Mouse (Mus musculus): ENCODE results near the gene Fam178b.

Fam178b gene

GRCm38 (mm10) chr1:36588476-36589450, 94.2 kb downstream of the Fam178b start:
- no peak for DNase-seq (ENCODE audit: low spot score)

GRCm38 (mm10) chr1:36587860-36588259, 95.1 kb downstream of the Fam178b start:
- DNase-seq (ENCODE audit: low spot score), result no peak

- no peak for DNase-seq (ENCODE audit: low spot score)
Observed at GRCm38 (mm10) chr1:36586288-36586687, 96.7 kb downstream of the Fam178b start.

- no peak for DNase-seq (ENCODE audit: low spot score)
Observed at GRCm38 (mm10) chr1:36583408-36584116, 99.4 kb downstream of the Fam178b start.

- no peak for DNase-seq (ENCODE audit: low spot score)
Observed at GRCm38 (mm10) chr1:36582211-36582610, 100.8 kb downstream of the Fam178b start.

- no peak for DNase-seq (ENCODE audit: low spot score)
Observed at GRCm38 (mm10) chr1:36581260-36581659, 101.7 kb downstream of the Fam178b start.

GRCm38 (mm10) chr1:36580384-36581207, 102.4 kb downstream of the Fam178b start:
- no peak for DNase-seq (ENCODE audit: low spot score)

- DNase-seq (ENCODE audit: low spot score), result no peak
Observed at GRCm38 (mm10) chr1:36579974-36580383, 103.0 kb downstream of the Fam178b start.

- no peak for DNase-seq (ENCODE audit: low spot score)
Observed at GRCm38 (mm10) chr1:36576991-36577675, 105.8 kb downstream of the Fam178b start.

GRCm38 (mm10) chr1:36575347-36575746, 107.6 kb downstream of the Fam178b start:
- DNase-seq (ENCODE audit: low spot score), result no peak

GRCm38 (mm10) chr1:36574196-36574955, 108.6 kb downstream of the Fam178b start:
- DNase-seq (ENCODE audit: low spot score), result no peak

GRCm38 (mm10) chr1:36573524-36573923, 109.5 kb downstream of the Fam178b start:
- DNase-seq (ENCODE audit: low spot score), result no peak

- DNase-seq (ENCODE audit: low spot score), result no peak
Observed at GRCm38 (mm10) chr1:36572709-36573108, 110.3 kb downstream of the Fam178b start.

GRCm38 (mm10) chr1:36572140-36572700, 110.8 kb downstream of the Fam178b start:
- DNase-seq (ENCODE audit: low spot score), result no peak

- DNase-seq (ENCODE audit: low spot score), result peak; percentile 85
Observed at GRCm38 (mm10) chr1:36571627-36572026, 111.4 kb downstream of the Fam178b start.

- DNase-seq (ENCODE audit: low spot score), result no peak
Observed at GRCm38 (mm10) chr1:36570320-36570719, 112.7 kb downstream of the Fam178b start.

- DNase-seq (ENCODE audit: low spot score), result no peak
Observed at GRCm38 (mm10) chr1:36569694-36570276, 113.2 kb downstream of the Fam178b start.

GRCm38 (mm10) chr1:36568776-36569175, 114.2 kb downstream of the Fam178b start:
- DNase-seq (ENCODE audit: low spot score), result no peak

GRCm38 (mm10) chr1:36567818-36568603, 115.0 kb downstream of the Fam178b start:
- DNase-seq (ENCODE audit: low spot score), result no peak
